Mouse (Mus musculus): ENCODE measurements around the gene Rxra.

DNA sequence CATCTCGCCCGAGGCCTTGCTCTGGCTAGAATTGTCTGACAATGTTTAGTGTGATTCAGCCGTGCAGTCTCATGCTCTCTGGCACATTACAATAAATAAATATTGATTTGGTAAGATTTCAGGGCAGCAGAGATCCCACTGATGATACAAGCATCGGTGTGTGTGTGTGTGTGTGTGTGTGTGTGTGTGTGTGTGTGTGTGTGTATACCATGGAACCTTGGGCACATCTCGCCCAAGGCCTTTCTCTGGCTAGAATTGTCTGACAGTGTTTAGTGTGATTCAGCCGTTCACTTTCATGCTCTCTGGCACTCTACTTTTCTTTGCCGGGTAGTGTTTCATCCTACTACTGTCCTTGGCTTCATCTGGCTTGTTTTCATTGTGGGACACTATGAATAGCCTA is 130.5 kb downstream of the Rxra start:
- no peak for TF ChIP-seq ZKSCAN1 (IDR thresholded peaks at IDR 0.05; ENCODE audit: borderline replicate concordance, low read depth, low read length)
- TF ChIP-seq POLR2A (IDR thresholded peaks at IDR 0.05; ENCODE audit: low read depth, low read length): no peak
- TF ChIP-seq ELF1 (IDR thresholded peaks at IDR 0.05; ENCODE audit: low read depth, low read length): no peak
- TF ChIP-seq MEF2A (IDR thresholded peaks at IDR 0.05; ENCODE audit: borderline replicate concordance, low read depth, low read length): no peak
- TF ChIP-seq RAD21 (IDR thresholded peaks at IDR 0.05; ENCODE audit: low read depth, low read length): no peak

All from CH12.LX (cell line).